Mouse (Mus musculus): ENCODE data around the gene Hilpda.

DNA sequence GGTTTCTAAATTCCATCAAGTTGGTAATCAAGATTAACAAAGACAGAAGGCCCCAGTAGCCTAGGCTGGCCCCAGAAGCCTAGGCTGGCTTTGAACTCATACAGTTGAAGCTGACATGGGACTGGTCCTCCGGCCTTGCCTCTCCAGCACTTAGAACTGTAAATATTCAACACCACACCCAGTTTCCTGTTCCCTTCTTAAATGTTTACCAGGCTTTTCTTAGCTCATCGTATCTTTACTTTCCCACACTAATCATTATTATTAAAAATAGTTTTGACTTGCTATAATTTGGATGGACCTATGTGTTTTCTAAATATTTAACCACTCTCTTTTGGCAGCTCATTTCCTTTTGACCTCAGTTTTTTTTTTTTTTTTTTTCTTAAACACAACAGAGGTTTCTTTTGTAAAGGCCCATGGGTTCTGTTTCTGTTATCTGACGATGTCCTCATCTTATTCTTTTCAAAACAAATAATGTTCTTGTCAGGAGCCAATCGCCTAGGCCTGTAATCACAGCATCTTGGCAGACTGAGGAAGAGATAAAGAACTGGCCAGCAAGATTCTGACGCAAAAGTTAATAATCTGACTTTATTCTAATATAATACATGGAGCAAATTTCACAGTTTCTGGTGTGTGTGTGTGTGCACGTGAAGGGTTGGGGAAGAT lies 3.2 kb upstream of the Hilpda start:
- TF ChIP-seq POLR2A (IDR thresholded peaks at IDR 0.05; ENCODE audit: borderline replicate concordance, extremely low read depth, low read depth, low read length) (no peak), CTCF (IDR thresholded peaks at IDR 0.05; ENCODE audit: insufficient read depth, low read length) (no peak)
